Mouse (Mus musculus): ENCODE measurements around the gene Cpm. TPM values are rescaled to one million over a fixed set of nuclear protein-coding genes. Genes with fewer than 3 reads are reported as not detected.

The Cpm gene
- polyA plus RNA-seq, 1 experiment = 6.7 TPM

GRCm38 (mm10) chr10:117621616-117622533, 7.4 kb upstream of the Cpm start:
- Histone ChIP-seq H3K27me3 (ENCODE audit: control insufficient read depth, insufficient read depth, low read length, poor library complexity, severe bottlenecking) (no peaks in the 10 kb centered on the region), H3K9me3 (replicated peaks; ENCODE audit: control insufficient read depth, insufficient read depth, low read length, poor library complexity, severe bottlenecking) (no peaks in the 10 kb centered on the region), H3K4me3 (ENCODE audit: low read depth, low read length) (no peak overlapping the region), H3K27ac (ENCODE audit: insufficient read depth, low read length) (no peak overlapping the region), H3K9ac (ENCODE audit: low read depth, poor library complexity, severe bottlenecking) (no peak overlapping the region), H3K4me1 (ENCODE audit: control insufficient read depth, insufficient read depth, low read length) (no peaks in the 10 kb centered on the region), H3K36me3 (ENCODE audit: control insufficient read depth, insufficient read depth, low read length, poor library complexity, severe bottlenecking) (no peaks in the 10 kb centered on the region)
- no peak for TF ChIP-seq EP300 (IDR thresholded peaks at IDR 0.05; ENCODE audit: insufficient read depth, low read depth, low read length)
- TF ChIP-seq POLR2A (IDR thresholded peaks at IDR 0.05; ENCODE audit: insufficient read depth, low read length) = no peak
- TF ChIP-seq CTCF (IDR thresholded peaks at IDR 0.05; ENCODE audit: low read depth, low read length) = no peak

GRCm38 (mm10) chr10:117623358-117623757, 5.9 kb upstream of the Cpm start:
- no peaks in the 10 kb centered on the region for H3K36me3 ChIP-seq (ENCODE audit: control insufficient read depth, insufficient read depth, low read length, poor library complexity, severe bottlenecking)
- H3K27me3 ChIP-seq (ENCODE audit: control insufficient read depth, insufficient read depth, low read length, poor library complexity, severe bottlenecking) = peaks cover 1% of the 10 kb centered on the region; the same call in 1 of the 2 replicates
- no peak overlapping the region for H3K4me3 ChIP-seq (ENCODE audit: low read depth, low read length)
- H3K9me3 ChIP-seq (replicated peaks; ENCODE audit: control insufficient read depth, insufficient read depth, low read length, poor library complexity, severe bottlenecking) = no peaks in the 10 kb centered on the region
- H3K9ac ChIP-seq (ENCODE audit: low read depth, poor library complexity, severe bottlenecking) = no peak overlapping the region
- H3K4me1 ChIP-seq (ENCODE audit: control insufficient read depth, insufficient read depth, low read length) = no peaks in the 10 kb centered on the region
- H3K27ac ChIP-seq (ENCODE audit: insufficient read depth, low read length) = no peak overlapping the region
- TF ChIP-seq EP300 (IDR thresholded peaks at IDR 0.05; ENCODE audit: insufficient read depth, low read depth, low read length) (no peak), CTCF (IDR thresholded peaks at IDR 0.05; ENCODE audit: low read depth, low read length) (no peak), POLR2A (IDR thresholded peaks at IDR 0.05; ENCODE audit: insufficient read depth, low read length) (no peak)

GRCm38 (mm10) chr10:117624222-117624621, 5.1 kb upstream of the Cpm start:
- H3K9ac ChIP-seq (ENCODE audit: low read depth, poor library complexity, severe bottlenecking) = no peak overlapping the region
- no peak overlapping the region for H3K27ac ChIP-seq (ENCODE audit: insufficient read depth, low read length)
- H3K4me3 ChIP-seq (ENCODE audit: low read depth, low read length) = no peak overlapping the region
- H3K36me3 ChIP-seq (ENCODE audit: control insufficient read depth, insufficient read depth, low read length, poor library complexity, severe bottlenecking) = no peaks in the 10 kb centered on the region
- H3K9me3 ChIP-seq (replicated peaks; ENCODE audit: control insufficient read depth, insufficient read depth, low read length, poor library complexity, severe bottlenecking) = no peaks in the 10 kb centered on the region
- TF ChIP-seq EP300 (IDR thresholded peaks at IDR 0.05; ENCODE audit: insufficient read depth, low read depth, low read length) (no peak), CTCF (IDR thresholded peaks at IDR 0.05; ENCODE audit: low read depth, low read length) (no peak)
- no peaks in the 10 kb centered on the region for H3K4me1 ChIP-seq (ENCODE audit: control insufficient read depth, insufficient read depth, low read length)
- peaks cover 4% of the 10 kb centered on the region; the same call in 1 of the 2 replicates for H3K27me3 ChIP-seq (ENCODE audit: control insufficient read depth, insufficient read depth, low read length, poor library complexity, severe bottlenecking)

- H3K36me3 ChIP-seq (ENCODE audit: control insufficient read depth, insufficient read depth, low read length, poor library complexity, severe bottlenecking) = no peaks in the 10 kb centered on the region
- no peak overlapping the region for H3K4me3 ChIP-seq (ENCODE audit: low read depth, low read length)
- H3K27ac ChIP-seq (ENCODE audit: insufficient read depth, low read length) = no peak overlapping the region
- no peaks in the 10 kb centered on the region for H3K9me3 ChIP-seq (replicated peaks; ENCODE audit: control insufficient read depth, insufficient read depth, low read length, poor library complexity, severe bottlenecking)
- no peak overlapping the region for H3K9ac ChIP-seq (ENCODE audit: low read depth, poor library complexity, severe bottlenecking)
- TF ChIP-seq POLR2A (IDR thresholded peaks at IDR 0.05; ENCODE audit: insufficient read depth, low read length) (no peak), CTCF (IDR thresholded peaks at IDR 0.05; ENCODE audit: low read depth, low read length) (no peak), EP300 (IDR thresholded peaks at IDR 0.05; ENCODE audit: insufficient read depth, low read depth, low read length) (no peak)
- H3K27me3 ChIP-seq (ENCODE audit: control insufficient read depth, insufficient read depth, low read length, poor library complexity, severe bottlenecking) = peaks cover 6% of the 10 kb centered on the region; the same call in 1 of the 2 replicates
- no peaks in the 10 kb centered on the region for H3K4me1 ChIP-seq (ENCODE audit: control insufficient read depth, insufficient read depth, low read length)
Measured at GRCm38 (mm10) chr10:117624655-117625497, 4.4 kb upstream of the Cpm start.

- Histone ChIP-seq H3K4me1 (ENCODE audit: control insufficient read depth, insufficient read depth, low read length) (no peaks in the 10 kb centered on the region), H3K9ac (ENCODE audit: low read depth, poor library complexity, severe bottlenecking) (no peak overlapping the region), H3K27me3 (ENCODE audit: control insufficient read depth, insufficient read depth, low read length, poor library complexity, severe bottlenecking) (peaks cover 9% of the 10 kb centered on the region), H3K27ac (ENCODE audit: insufficient read depth, low read length) (no peak overlapping the region), H3K9me3 (replicated peaks; ENCODE audit: control insufficient read depth, insufficient read depth, low read length, poor library complexity, severe bottlenecking) (no peaks in the 10 kb centered on the region), H3K4me3 (ENCODE audit: low read depth, low read length) (no peak overlapping the region), H3K36me3 (ENCODE audit: control insufficient read depth, insufficient read depth, low read length, poor library complexity, severe bottlenecking) (no peaks in the 10 kb centered on the region)
- TF ChIP-seq POLR2A (IDR thresholded peaks at IDR 0.05; ENCODE audit: insufficient read depth, low read length) = no peak
- no peak for TF ChIP-seq EP300 (IDR thresholded peaks at IDR 0.05; ENCODE audit: insufficient read depth, low read depth, low read length)
- TF ChIP-seq CTCF (IDR thresholded peaks at IDR 0.05; ENCODE audit: low read depth, low read length) = no peak
Measured at GRCm38 (mm10) chr10:117625500-117626296, 3.6 kb upstream of the Cpm start.

Measured in ES-Bruce4 (cell line).